ENCODE assay signal across 19 mouse cellular contexts in the genomic region with DNA sequence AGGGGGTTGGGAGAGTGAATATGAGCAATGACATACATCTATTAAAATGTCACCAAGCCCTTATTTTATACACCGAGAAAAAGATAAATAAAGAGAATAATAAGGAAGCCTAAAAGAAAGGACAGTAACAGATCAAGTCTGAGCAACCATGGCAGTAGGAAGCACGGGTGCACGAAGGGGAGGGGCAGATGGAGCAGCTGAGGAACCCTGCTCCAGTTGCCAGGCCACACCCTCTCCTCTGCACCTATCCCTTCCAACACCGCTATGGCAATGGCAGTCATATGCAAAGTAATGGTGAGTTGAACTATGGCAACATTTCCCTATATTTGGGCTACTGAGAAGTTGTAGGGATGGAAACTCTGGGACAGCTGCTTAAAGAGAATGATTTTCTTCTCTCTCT.
"Had no signal": no experiment of that assay in that cellular context is flagged by ENCODE, and none has a peak within 500 bp of the region (broad histone marks: within the 10 kb centered on the region; RNA-seq: fewer than 3 reads in every experiment).

No protein-coding gene starts in this region.

- H3K4me2 ChIP-seq: kidney, embryonic 15.5 days; liver, embryonic 13.5 days; midbrain, embryonic 13.5 days; stomach, embryonic 15.5 days had no signal

- H3K4me1 ChIP-seq: kidney, embryonic 15.5 days; liver, embryonic 13.5 days; stomach, embryonic 15.5 days had no signal

- H3K36me3 ChIP-seq: kidney, embryonic 15.5 days; liver, embryonic 13.5 days; midbrain, embryonic 10.5 days; midbrain, embryonic 13.5 days; stomach, embryonic 15.5 days had no signal

- H3K27ac ChIP-seq: kidney, embryonic 15.5 days; left cerebral cortex, adult 2 months; liver, embryonic 13.5 days; midbrain, embryonic 10.5 days; midbrain, embryonic 13.5 days; stomach, embryonic 15.5 days had no signal

- H3K9ac ChIP-seq: kidney, embryonic 15.5 days; liver, embryonic 13.5 days; midbrain, embryonic 13.5 days; stomach, embryonic 15.5 days had no signal

- ATAC-seq: midbrain, embryonic 13.5 days had no signal

- H3K4me3 ChIP-seq: kidney, embryonic 15.5 days; left cerebral cortex, adult 2 months; liver, embryonic 13.5 days; midbrain, embryonic 10.5 days; midbrain, embryonic 13.5 days; stomach, embryonic 15.5 days had no signal

- H3K27me3 ChIP-seq: kidney, embryonic 15.5 days; liver, embryonic 13.5 days; midbrain, embryonic 13.5 days; stomach, embryonic 15.5 days had no signal

- DNase-seq: kidney, adult 11 months; kidney, adult 8-10 months; kidney, postnatal 10 days; kidney, postnatal 36 days; layer of hippocampus, postnatal 36 days; liver, embryonic 13.5 days; lung, adult 2 months; lung, postnatal 14 days; lung, postnatal 4 days; right cerebral cortex, postnatal 14 days; right cerebral cortex, postnatal 4 days; thymus, adult 2 months; thymus, postnatal 14 days; thymus, postnatal 4 days had no signal

- H3K9me3 ChIP-seq: kidney, embryonic 15.5 days; liver, embryonic 13.5 days; midbrain, embryonic 10.5 days; midbrain, embryonic 13.5 days; stomach, embryonic 15.5 days had no signal
